Mouse (Mus musculus): ENCODE measurements around the gene Gm10378.
"Not testable (repeated sequence)": the region's sequence is repeated elsewhere in the genome, so short reads cannot be mapped to it uniquely, and the experiment has no call there.

The Gm10378 gene

GRCm38 (mm10) chr14:42655638-42656037, at the start of gene Gm10378:
TSS of gene Gm10378 (plus strand) at chr14:42655938.
- DNase-seq (ENCODE audit: low read depth) = not testable (repeated sequence)

DNA sequence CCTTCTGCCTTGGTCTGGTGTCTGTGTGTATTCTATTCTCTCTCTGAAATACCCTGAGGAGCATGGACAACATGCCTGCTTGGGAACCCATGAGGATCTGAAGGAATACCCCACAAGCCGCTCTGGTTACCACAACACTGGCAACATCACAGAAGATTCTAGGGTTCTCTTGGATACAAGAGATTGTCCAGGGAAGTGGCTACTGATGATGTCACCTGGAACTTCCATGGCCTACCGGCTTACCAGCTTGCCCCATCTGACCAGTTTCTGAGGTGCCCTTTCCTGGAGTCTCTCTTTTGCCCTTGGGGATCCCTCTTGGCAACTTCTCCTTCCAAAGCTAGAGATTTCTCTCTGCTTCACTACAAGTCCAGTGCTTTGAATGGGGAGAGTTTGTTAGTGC, 13.9 kb upstream of the Gm10378 start, which contains the start of gene Gm3633:
Gene Gm3633 (minus strand): TSS at position 101 of the 400 bp plus-strand sequence.
- DNase-seq (ENCODE audit: low read depth) = not testable (repeated sequence)
